Mouse (Mus musculus) lung, embryonic 14.5 days (tissue): Measurements from ENCODE around the gene Lsr. TPM values are rescaled to one million over a fixed set of nuclear protein-coding genes. Genes with fewer than 3 reads are reported as not detected.
A peak's percentile ranks its signal among the peaks of the same experiment; 100 is the strongest.
"Not testable (repeated sequence)": the region's sequence is repeated elsewhere in the genome, so short reads cannot be mapped to it uniquely, and the experiment has no call there.

ENCODE experiments used
- ATAC-seq: fragments of 200-750 bp; cut with Nextera tagmentation; 2 replicates; pipeline ENCODE4 v1.8.0; 2017; ENCODE audit warnings: mild to moderate bottlenecking, moderate TSS enrichment, moderate library complexity; ENCODE audit not compliant: insufficient read depth
- DNase-seq: peaks from one replicate; pipeline ENCODE4 v3.0.0-alpha.2; 2015
- H3K27ac ChIP-seq: fragments of 300-500 bp; sonication (generic); 2 replicates; pipeline ENCODE4 v1.5.1; 2014; ENCODE audit warnings: low read depth, mild to moderate bottlenecking, moderate library complexity
- H3K27me3 ChIP-seq: fragments of 300-500 bp; sonication (generic); 2 replicates; pipeline ENCODE4 v1.6.1; 2014; ENCODE audit warnings: low read length, control low read depth; ENCODE audit not compliant: insufficient read depth
- H3K36me3 ChIP-seq: fragments of 300-500 bp; sonication (generic); 2 replicates; pipeline ENCODE4 v1.6.1; 2014; ENCODE audit warnings: control low read depth; ENCODE audit not compliant: insufficient read depth
- H3K4me1 ChIP-seq: fragments of 300-500 bp; sonication (generic); 2 replicates; pipeline ENCODE4 v1.6.1; 2014; ENCODE audit warnings: antibody characterized with exemption, control low read depth; ENCODE audit not compliant: insufficient read depth
- H3K4me2 ChIP-seq: fragments of 300-500 bp; sonication (generic); 2 replicates; pipeline ENCODE4 v1.6.1; 2014; ENCODE audit warnings: mild to moderate bottlenecking
- H3K4me3 ChIP-seq: fragments of 300-500 bp; sonication (generic); 2 replicates; pipeline ENCODE4 v1.5.1; 2014; ENCODE audit warnings: low read depth, low read length
- H3K9ac ChIP-seq: fragments of 300-500 bp; sonication (generic); 2 replicates; pipeline ENCODE4 v1.6.1; 2014
- H3K9me3 ChIP-seq: fragments of 300-500 bp; sonication (generic); 2 replicates; pipeline ENCODE4 v1.6.1; 2016; ENCODE audit warnings: low read depth, low read length, control low read depth
- CTCF ChIP-seq: IDR thresholded peaks from 2 replicates; pipeline ENCODE4 v1.5.1; 2016; ENCODE audit warnings: antibody characterized with exemption, low read depth
- WGBS: fragments of 180-500 bp; shearing (Covaris S2); extraction: QIAGEN DNeasy Blood & Tissue Kit; methylation state at CpG from one replicate; pipeline ENCODE4 v1.1.7; 2014; 5-methylcytosine and 5-hydroxymethylcytosine counted together
- polyA plus RNA-seq: library from polyadenylated mRNA; unstranded; fragments of >200 nt; fragmentation: Nextera tagmentation; extraction: Ambion mirVana; gene quantifications from 2 replicates; pipeline ENCODE4 v1.2.1, GENCODE M21; 2014

Gene Lsr
- polyA plus RNA-seq, 1 experiment from 2014 or later, result 66.2 TPM

DNA sequence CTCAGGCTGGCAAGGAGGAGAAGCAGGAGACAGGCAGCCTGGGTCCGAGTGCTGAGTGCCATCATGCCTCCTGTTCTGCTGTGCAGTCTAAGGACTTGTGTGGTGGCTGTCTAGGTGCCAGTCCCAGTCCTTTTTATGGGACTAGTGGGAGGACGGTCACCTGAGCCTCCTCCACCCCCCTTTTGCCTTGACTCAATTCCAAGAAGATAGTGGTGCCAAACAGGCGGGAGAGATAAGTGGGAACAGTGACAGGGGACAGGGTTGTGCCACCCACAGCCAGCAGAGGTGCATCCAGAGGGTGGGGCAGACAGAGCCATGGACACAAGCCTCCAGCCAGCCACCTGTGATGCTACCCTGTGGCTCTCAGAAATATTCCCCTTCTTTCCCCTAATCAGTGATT is 49.2 kb downstream of the Lsr start:
- DNase-seq (no peak), ATAC-seq (no peak)
- 46% methylated on average over 3 of the region's 3 CpGs for WGBS
- TF ChIP-seq CTCF, result no peak
- no peak overlapping the region for H3K4me3 ChIP-seq
- H3K4me2 ChIP-seq, result no peak overlapping the region
- H3K9ac ChIP-seq, result no peak overlapping the region
- no peaks in the 10 kb centered on the region for H3K36me3 ChIP-seq
- H3K27ac ChIP-seq, result no peak overlapping the region
- H3K9me3 ChIP-seq, result no peaks in the 10 kb centered on the region
- H3K27me3 ChIP-seq, result no peaks in the 10 kb centered on the region
- no peaks in the 10 kb centered on the region for H3K4me1 ChIP-seq

DNA sequence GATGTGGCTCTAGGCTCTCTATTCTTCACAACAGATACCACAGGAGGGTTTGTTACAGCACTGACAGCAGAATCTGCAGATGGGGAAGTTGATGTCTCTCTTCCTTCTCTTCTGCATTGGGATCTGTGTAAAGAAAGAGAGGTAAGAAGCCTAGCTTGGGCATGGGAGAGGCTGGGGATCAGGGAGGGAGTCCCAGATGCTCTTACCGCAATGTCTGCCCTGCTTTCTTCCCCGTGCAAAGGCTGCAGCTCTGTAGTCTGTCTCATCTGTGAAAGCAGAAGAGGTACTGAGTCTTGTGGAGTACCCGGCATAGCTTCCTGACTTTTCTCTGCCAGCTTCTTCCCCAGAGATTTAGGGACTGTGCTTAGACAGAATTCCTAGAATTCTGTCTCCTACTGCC is 50.8 kb downstream of the Lsr start:
- not testable (repeated sequence) for H3K4me1 ChIP-seq, H3K9ac ChIP-seq, H3K4me2 ChIP-seq, H3K27ac ChIP-seq, DNase-seq, ATAC-seq, H3K27me3 ChIP-seq, H3K4me3 ChIP-seq, H3K9me3 ChIP-seq, H3K36me3 ChIP-seq
- WGBS, result 41% methylated on average over 3 of the region's 3 CpGs

DNA sequence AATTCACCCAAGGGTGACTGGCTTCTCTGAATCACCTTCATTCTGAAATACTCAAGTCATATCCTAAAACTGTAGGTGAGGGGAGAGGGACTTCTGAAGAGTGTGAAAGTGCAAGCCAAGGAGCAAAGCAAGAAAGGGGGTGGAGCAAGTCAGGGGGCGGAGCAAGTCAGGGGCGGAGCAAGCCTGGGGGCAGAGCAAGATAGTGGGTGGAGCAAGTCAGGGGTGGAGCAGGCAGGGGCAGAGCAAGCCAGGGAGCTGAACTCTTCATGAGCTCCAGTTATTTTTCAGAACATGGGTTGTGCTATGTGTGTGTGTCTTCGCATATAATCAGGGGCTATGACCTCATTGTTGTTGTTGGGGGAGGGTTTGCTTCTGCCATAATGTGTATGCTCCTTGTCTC is 53.0 kb downstream of the Lsr start:
- WGBS, result 54% methylated on average over 3 of the region's 3 CpGs

GRCm38 (mm10) chr7:30917219-30917618 is 56.0 kb downstream of the Lsr start:
- no peaks in the 10 kb centered on the region for H3K36me3 ChIP-seq
- H3K9ac ChIP-seq, result no peak overlapping the region
- no peaks in the 10 kb centered on the region for H3K9me3 ChIP-seq
- DNase-seq (no peak), ATAC-seq (no peak)
- 39% methylated on average over 4 of the region's 4 CpGs for WGBS
- H3K27ac ChIP-seq, result no peak overlapping the region
- H3K4me1 ChIP-seq, result no peaks in the 10 kb centered on the region
- H3K27me3 ChIP-seq, result no peaks in the 10 kb centered on the region
- no peak overlapping the region for H3K4me2 ChIP-seq
- TF ChIP-seq CTCF, result no peak
- no peak overlapping the region for H3K4me3 ChIP-seq

More for the DNA sequence above, 53.0 kb downstream of the Lsr start:
- ATAC-seq (no peak), DNase-seq (no peak)
- no peak overlapping the region for H3K27ac ChIP-seq
- no peak for TF ChIP-seq CTCF
- no peak overlapping the region for H3K9ac ChIP-seq
- no peak overlapping the region for H3K4me3 ChIP-seq
- H3K4me2 ChIP-seq, result no peak overlapping the region
- H3K9me3 ChIP-seq, result no peaks in the 10 kb centered on the region
- H3K4me1 ChIP-seq, result no peaks in the 10 kb centered on the region
- no peaks in the 10 kb centered on the region for H3K36me3 ChIP-seq
- no peaks in the 10 kb centered on the region for H3K27me3 ChIP-seq

GRCm38 (mm10) chr7:30916713-30917112 is 56.6 kb downstream of the Lsr start:
- no peaks in the 10 kb centered on the region for H3K4me1 ChIP-seq
- no peaks in the 10 kb centered on the region for H3K9me3 ChIP-seq
- no peak overlapping the region for H3K4me3 ChIP-seq
- no peak overlapping the region for H3K9ac ChIP-seq
- DNase-seq (no peak), ATAC-seq (no peak)
- no peak for TF ChIP-seq CTCF
- no peaks in the 10 kb centered on the region for H3K27me3 ChIP-seq
- WGBS, result 23% methylated on average over 6 of the region's 6 CpGs
- H3K4me2 ChIP-seq, result no peak overlapping the region
- H3K27ac ChIP-seq, result no peak overlapping the region
- H3K36me3 ChIP-seq, result no peaks in the 10 kb centered on the region

DNA sequence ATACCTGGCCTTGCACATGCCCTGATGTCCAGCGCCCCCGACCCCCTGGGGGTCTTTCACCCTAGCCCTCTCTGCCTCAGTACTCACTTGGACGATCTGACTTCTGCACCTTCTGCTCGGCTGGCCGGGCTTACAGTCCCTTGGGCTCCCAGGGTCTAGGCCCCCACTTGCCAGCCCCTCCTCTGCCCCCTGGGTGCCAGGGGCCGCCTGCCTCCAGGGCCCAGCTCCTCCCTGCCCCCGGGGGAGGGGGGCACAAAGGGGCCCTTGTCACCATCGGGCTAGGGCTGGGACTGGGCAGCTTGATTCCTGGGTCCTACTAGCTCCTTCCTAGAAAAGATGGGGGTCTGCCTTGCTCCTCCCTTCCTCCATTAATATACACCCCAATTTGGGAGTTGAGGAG is 58.5 kb downstream of the Lsr start, which contains the start of gene Mag:
TSS of gene Mag (minus strand) at position 142 of the 400 bp plus-strand sequence.
- Histone ChIP-seq H3K27ac (no peak within 1 kb of the TSS), H3K9ac (no peak within 1 kb of the TSS), H3K4me2 (no peak within 1 kb of the TSS), H3K36me3 (no peaks in the 10 kb centered on the region), H3K4me1 (no peaks in the 10 kb centered on the region), H3K27me3 (no peaks in the 10 kb centered on the region), H3K9me3 (no peaks in the 10 kb centered on the region), H3K4me3 (no peak within 1 kb of the TSS)
- DNase-seq (no peak), ATAC-seq (no peak)
- TF ChIP-seq CTCF, result no peak
- WGBS, result 71% methylated on average over 7 of the region's 8 CpGs

GRCm38 (mm10) chr7:30909773-30910172 is 63.5 kb downstream of the Lsr start:
- no peaks in the 10 kb centered on the region for H3K9me3 ChIP-seq
- TF ChIP-seq CTCF, result no peak

DNA sequence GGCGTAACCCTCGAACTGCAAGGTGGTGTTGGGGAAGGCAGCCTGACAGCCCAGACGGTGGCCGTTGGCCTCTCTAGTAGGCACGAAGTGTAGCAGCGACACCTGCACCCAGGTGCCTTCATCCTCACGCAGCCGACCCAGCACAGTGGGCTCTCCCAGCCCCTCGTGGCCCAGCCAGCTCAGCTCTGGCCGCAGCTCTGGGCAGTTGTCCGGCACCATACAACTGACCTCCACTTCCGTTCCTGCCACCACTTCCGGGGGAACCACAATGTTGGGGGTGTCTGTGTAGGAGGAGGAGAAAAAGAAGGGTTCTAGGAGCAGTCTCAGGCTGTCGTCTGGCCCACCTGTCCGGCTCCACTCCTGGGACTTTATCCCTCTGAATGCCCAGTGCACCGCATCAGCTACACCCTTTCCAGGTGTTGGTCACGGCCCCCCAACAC is 64.3 kb downstream of the Lsr start:
- no peak for TF ChIP-seq CTCF
- Histone ChIP-seq H3K4me3 (peak overlapping the region; percentile 23; the same call in 1 of the 2 replicates), H3K9me3 (no peaks in the 10 kb centered on the region), H3K4me1 (no peaks in the 10 kb centered on the region; the same call in 1 of the 2 replicates), H3K4me2 (peak overlapping the region; percentile 59), H3K27me3 (no peaks in the 10 kb centered on the region), H3K36me3 (no peaks in the 10 kb centered on the region), H3K9ac (no peak overlapping the region), H3K27ac (no peak overlapping the region)
- DNase-seq, result no peak
- ATAC-seq, result no peak
- WGBS, result 21% methylated on average over 17 of the region's 17 CpGs

More at GRCm38 (mm10) chr7:30909773-30910172, 63.5 kb downstream of the Lsr start:
- ATAC-seq (no peak), DNase-seq (no peak)
- H3K27ac ChIP-seq, result no peak overlapping the region
- H3K9ac ChIP-seq, result no peak overlapping the region
- no peak overlapping the region for H3K4me2 ChIP-seq
- no peaks in the 10 kb centered on the region; the same call in 1 of the 2 replicates for H3K4me1 ChIP-seq
- no peaks in the 10 kb centered on the region for H3K36me3 ChIP-seq
- 70% methylated on average over 6 of the region's 6 CpGs for WGBS
- no peaks in the 10 kb centered on the region for H3K27me3 ChIP-seq
- no peak overlapping the region for H3K4me3 ChIP-seq
